Mouse (Mus musculus) hindbrain, embryonic 13.5 days (tissue): ENCODE measurements at regions not wholly inside any gene's neighbourhood (a gene's known extent, or its start where the extent isn't known, plus 50 kb on each side); places are given as distances from the start of the nearest gene placed in this dataset.

Source experiments
- ATAC-seq: fragments of 200-750 bp; cut with Nextera tagmentation; 2 replicates; pipeline ENCODE4 v1.8.0; 2017; ENCODE audit warnings: moderate TSS enrichment; ENCODE audit not compliant: low FRiP score
- H3K27ac ChIP-seq: fragments of 300-500 bp; sonication (generic); 2 replicates; pipeline ENCODE4 v1.5.1; 2015; ENCODE audit warnings: inconsistent platforms, mild to moderate bottlenecking, moderate library complexity
- H3K27me3 ChIP-seq: fragments of 300-500 bp; sonication (generic); 2 replicates; pipeline ENCODE4 v1.6.1; 2015; ENCODE audit warnings: mild to moderate bottlenecking, inconsistent platforms
- H3K36me3 ChIP-seq: fragments of 300-500 bp; sonication (generic); 2 replicates; pipeline ENCODE4 v1.6.1; 2015; ENCODE audit warnings: mild to moderate bottlenecking, inconsistent platforms
- H3K4me1 ChIP-seq: fragments of 300-500 bp; sonication (generic); replicated peaks from 2 replicates; pipeline ENCODE4 v1.6.1; 2015; ENCODE audit warnings: inconsistent platforms
- H3K4me2 ChIP-seq: fragments of 300-500 bp; sonication (generic); 2 replicates; pipeline ENCODE4 v1.6.1; 2015; ENCODE audit warnings: inconsistent platforms, mild to moderate bottlenecking, moderate library complexity
- H3K4me3 ChIP-seq: fragments of 300-500 bp; sonication (generic); 2 replicates; pipeline ENCODE4 v1.5.1; 2015; ENCODE audit warnings: mild to moderate bottlenecking, inconsistent platforms
- H3K9ac ChIP-seq: fragments of 300-500 bp; sonication (generic); 2 replicates; pipeline ENCODE4 v1.6.1; 2015; ENCODE audit warnings: mild to moderate bottlenecking, inconsistent platforms
- H3K9me3 ChIP-seq: fragments of 300-500 bp; sonication (generic); 2 replicates; pipeline ENCODE4 v1.6.1; 2016; ENCODE audit warnings: inconsistent platforms
- WGBS: fragments of 180-500 bp; shearing (Covaris S2); methylation state at CpG from one replicate; pipeline ENCODE4 v1.1.7; 2015; 5-methylcytosine and 5-hydroxymethylcytosine counted together

DNA sequence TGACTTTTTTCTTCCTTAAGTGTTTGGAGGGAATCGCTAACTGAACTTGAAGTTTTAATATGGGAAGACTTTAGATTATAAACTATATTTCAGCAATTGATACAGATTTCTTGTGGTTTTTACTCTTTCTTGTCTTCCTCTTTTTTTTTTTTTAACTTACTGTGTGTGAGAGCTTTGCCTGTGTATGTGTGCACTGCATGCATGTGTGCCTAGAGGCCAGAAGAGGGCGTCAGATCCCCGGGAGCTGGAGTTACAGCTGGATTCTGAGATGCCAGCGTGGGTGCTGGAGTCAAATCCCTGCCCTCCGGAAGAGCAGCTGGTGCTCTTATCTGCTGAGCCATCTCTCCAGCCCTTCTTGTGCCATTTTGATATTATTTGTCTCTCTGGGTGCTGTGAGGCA is 129.6 kb downstream of the Trim33 start:
- Histone ChIP-seq H3K4me3 (no peak overlapping the region), H3K9me3 (no peaks in the 10 kb centered on the region), H3K4me1 (peaks cover 6% of the 10 kb centered on the region), H3K9ac (no peak overlapping the region), H3K27ac (no peak overlapping the region), H3K4me2 (no peak overlapping the region), H3K36me3 (no peaks in the 10 kb centered on the region), H3K27me3 (no peaks in the 10 kb centered on the region)
- 83% methylated on average over 5 of the region's 5 CpGs for WGBS
- ATAC-seq: no peak

GRCm38 (mm10) chr3:103412247-103412646 is 133.2 kb downstream of the Trim33 start:
- H3K4me2 ChIP-seq: no peak overlapping the region
- WGBS: 86% methylated on average over 2 of the region's 2 CpGs
- no peaks in the 10 kb centered on the region for H3K9me3 ChIP-seq
- H3K27me3 ChIP-seq: no peaks in the 10 kb centered on the region
- no peak overlapping the region for H3K4me3 ChIP-seq
- no peak overlapping the region for H3K9ac ChIP-seq
- peaks cover 4% of the 10 kb centered on the region; the same call in 1 of the 2 replicates for H3K4me1 ChIP-seq
- no peak overlapping the region for H3K27ac ChIP-seq
- no peak for ATAC-seq
- H3K36me3 ChIP-seq: no peaks in the 10 kb centered on the region

- Histone ChIP-seq H3K4me2 (no peak overlapping the region), H3K4me3 (no peak overlapping the region)
- WGBS: 80% methylated on average over 8 of the region's 8 CpGs
Measured at GRCm38 (mm10) chr3:103415051-103415695, 136.1 kb downstream of the Trim33 start.

GRCm38 (mm10) chr3:103416296-103416695 is 137.2 kb downstream of the Trim33 start:
- Histone ChIP-seq H3K4me2 (no peak overlapping the region), H3K9me3 (no peaks in the 10 kb centered on the region), H3K4me1 (peaks cover 26% of the 10 kb centered on the region), H3K4me3 (no peak overlapping the region), H3K27me3 (no peaks in the 10 kb centered on the region), H3K36me3 (no peaks in the 10 kb centered on the region), H3K9ac (no peak overlapping the region), H3K27ac (no peak overlapping the region)
- ATAC-seq: no peak
- WGBS: 46% methylated on average over 2 of the region's 2 CpGs

More at GRCm38 (mm10) chr3:103415051-103415695, 136.1 kb downstream of the Trim33 start:
- no peak for ATAC-seq
- Histone ChIP-seq H3K9me3 (no peaks in the 10 kb centered on the region), H3K27me3 (no peaks in the 10 kb centered on the region), H3K27ac (no peak overlapping the region), H3K36me3 (no peaks in the 10 kb centered on the region), H3K9ac (no peak overlapping the region), H3K4me1 (peaks cover 15% of the 10 kb centered on the region)

GRCm38 (mm10) chr3:103417781-103418180 is 138.7 kb downstream of the Trim33 start:
- ATAC-seq: no peak
- Histone ChIP-seq H3K27me3 (no peaks in the 10 kb centered on the region), H3K9me3 (no peaks in the 10 kb centered on the region), H3K4me1 (peaks cover 32% of the 10 kb centered on the region), H3K4me3 (no peak overlapping the region), H3K9ac (no peak overlapping the region), H3K4me2 (no peak overlapping the region), H3K27ac (no peak overlapping the region), H3K36me3 (no peaks in the 10 kb centered on the region)
- 95% methylated on average over 4 of the region's 4 CpGs for WGBS

DNA sequence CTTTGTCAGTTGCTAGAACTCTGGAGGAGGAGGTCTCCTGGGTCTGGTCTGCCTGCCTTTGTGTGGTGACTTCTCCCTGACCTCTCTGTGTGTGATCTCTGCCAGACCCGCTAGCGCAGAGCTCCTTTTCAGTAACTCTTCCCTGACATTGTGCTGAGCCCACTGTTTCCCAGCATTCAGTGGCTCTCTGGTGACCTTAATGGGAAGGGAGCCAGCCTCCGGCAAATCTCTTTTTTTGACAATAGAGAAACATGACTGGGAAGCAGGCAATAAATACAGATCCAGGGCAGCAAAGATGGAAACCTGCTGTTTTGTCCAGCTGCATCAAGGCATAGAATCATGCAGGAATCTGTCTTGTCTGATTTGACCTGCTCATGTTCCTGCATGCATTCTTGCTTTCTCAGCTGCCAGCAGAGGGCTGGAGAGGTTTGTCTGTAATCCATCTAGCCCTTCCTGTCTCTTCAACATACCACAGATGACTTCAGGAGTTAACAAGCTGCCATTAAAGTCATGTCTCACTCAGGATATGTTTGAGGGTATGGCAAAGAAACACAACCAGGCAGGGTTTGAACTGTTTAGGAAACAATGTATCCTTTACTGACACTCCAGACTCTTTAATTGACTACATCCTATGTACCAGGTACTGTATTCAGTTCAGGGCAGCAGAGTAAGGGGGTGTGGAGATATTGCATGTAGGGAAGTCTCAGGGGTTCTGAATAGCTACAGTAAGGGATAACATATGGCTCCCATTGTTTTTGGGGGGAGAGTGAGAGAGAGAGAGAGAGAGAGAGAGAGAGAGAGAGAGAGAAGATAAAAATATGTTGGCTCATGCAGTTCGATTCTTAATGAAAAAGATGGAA is 140.9 kb downstream of the Trim33 start:
- H3K4me1 ChIP-seq: peaks cover 32% of the 10 kb centered on the region
- no peaks in the 10 kb centered on the region for H3K27me3 ChIP-seq
- peak overlapping the region; percentile 46; the same call in 1 of the 2 replicates for H3K9ac ChIP-seq
- H3K9me3 ChIP-seq: no peaks in the 10 kb centered on the region
- H3K4me2 ChIP-seq: no peak overlapping the region
- H3K27ac ChIP-seq: peak overlapping the region; percentile 71
- 11% methylated on average over 4 of the region's 4 CpGs for WGBS
- ATAC-seq: peak; percentile 53
- no peaks in the 10 kb centered on the region for H3K36me3 ChIP-seq
- H3K4me3 ChIP-seq: no peak overlapping the region

DNA sequence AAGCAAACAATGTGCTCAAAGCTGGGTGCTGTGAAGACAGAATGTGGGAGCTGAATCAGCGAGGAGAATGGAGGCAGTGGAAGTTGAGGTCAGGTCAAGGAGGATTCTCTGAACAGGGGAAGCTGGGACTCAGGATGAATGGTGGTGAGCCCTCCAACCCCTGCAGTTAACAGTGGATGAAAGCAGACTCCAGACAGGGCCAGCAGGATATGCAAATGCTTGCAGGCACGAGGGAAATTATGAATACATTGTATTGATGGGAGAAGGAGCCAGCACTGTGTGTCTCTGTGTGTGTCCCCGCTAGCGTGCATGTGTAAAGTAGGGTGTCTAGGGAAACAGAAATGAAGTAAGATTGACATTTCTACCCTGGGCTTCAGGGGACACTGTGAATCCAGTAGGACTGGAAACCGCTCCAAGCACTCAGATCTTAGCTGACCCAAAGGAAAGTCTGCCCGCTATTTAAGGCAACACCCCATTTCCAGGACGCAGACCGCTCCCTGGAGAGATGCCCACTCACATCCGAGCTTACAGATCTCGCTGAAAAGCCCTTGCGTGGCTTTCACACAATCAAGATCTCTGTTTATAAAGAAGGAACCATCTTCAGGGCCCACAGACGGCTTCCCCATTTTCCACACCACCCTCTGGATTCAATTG is 141.7 kb downstream of the Trim33 start:
- Histone ChIP-seq H3K27ac (peak overlapping the region; percentile 71), H3K4me2 (peak overlapping the region; percentile 4; the same call in 1 of the 2 replicates), H3K9ac (peak overlapping the region; percentile 46), H3K4me1 (peaks cover 30% of the 10 kb centered on the region), H3K36me3 (no peaks in the 10 kb centered on the region), H3K27me3 (no peaks in the 10 kb centered on the region), H3K4me3 (no peak overlapping the region), H3K9me3 (no peaks in the 10 kb centered on the region)
- ATAC-seq: peak; percentile 33
- 27% methylated on average over 12 of the region's 12 CpGs for WGBS

DNA sequence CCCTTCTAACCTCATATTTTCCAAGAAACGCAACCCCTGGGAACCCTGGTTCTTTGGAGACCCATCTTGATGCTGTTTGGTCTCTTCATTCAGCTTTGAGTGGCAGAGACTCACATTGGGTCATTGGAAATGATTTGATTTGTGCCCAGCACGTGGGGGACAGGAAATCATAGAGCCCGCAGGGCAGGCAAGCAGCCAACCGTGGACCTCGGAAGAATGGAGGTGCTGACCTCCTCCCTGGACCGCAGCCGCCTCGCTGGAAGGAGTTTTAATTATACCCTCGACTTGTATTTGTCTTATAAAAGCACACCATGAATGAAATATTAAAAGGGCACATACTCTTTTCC is 142.2 kb downstream of the Trim33 start:
- no peak overlapping the region; the same call in 1 of the 2 replicates for H3K9ac ChIP-seq
- ATAC-seq: 0 out of 2 replicates have a peak, but pooled peaks have one; percentile 25
- H3K36me3 ChIP-seq: no peaks in the 10 kb centered on the region
- peak overlapping the region; percentile 71 for H3K27ac ChIP-seq
- WGBS: 20% methylated on average over 9 of the region's 9 CpGs
- H3K4me2 ChIP-seq: peak overlapping the region; percentile 4; the same call in 1 of the 2 replicates
- no peaks in the 10 kb centered on the region for H3K27me3 ChIP-seq
- peaks cover 29% of the 10 kb centered on the region for H3K4me1 ChIP-seq
- H3K9me3 ChIP-seq: no peaks in the 10 kb centered on the region
- H3K4me3 ChIP-seq: no peak overlapping the region

DNA sequence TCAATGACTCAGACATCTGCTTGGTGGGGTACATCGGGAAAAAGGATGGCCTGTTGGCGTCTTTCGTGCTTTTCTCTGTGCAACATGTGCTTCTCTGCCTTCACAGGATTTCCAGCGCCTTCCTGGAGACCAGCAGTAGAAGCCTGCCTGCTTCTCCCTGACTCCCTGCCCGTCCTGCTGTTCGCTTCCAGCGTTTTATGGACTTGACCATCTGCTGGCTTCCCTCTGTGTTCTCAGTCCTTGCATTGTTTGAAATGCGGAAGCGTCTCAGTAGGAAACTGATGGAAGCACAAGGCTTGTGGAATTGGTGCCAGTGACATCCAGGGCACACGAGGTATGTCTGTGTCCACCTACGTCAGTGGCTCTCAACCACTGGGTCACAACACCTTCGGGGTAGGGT is 143.7 kb downstream of the Trim33 start:
- Histone ChIP-seq H3K4me2 (no peak overlapping the region), H3K9me3 (no peaks in the 10 kb centered on the region), H3K9ac (no peak overlapping the region), H3K36me3 (no peaks in the 10 kb centered on the region), H3K4me3 (no peak overlapping the region), H3K27ac (no peak overlapping the region), H3K4me1 (peaks cover 29% of the 10 kb centered on the region), H3K27me3 (no peaks in the 10 kb centered on the region)
- WGBS: 75% methylated on average over 12 of the region's 12 CpGs
- no peak for ATAC-seq

DNA sequence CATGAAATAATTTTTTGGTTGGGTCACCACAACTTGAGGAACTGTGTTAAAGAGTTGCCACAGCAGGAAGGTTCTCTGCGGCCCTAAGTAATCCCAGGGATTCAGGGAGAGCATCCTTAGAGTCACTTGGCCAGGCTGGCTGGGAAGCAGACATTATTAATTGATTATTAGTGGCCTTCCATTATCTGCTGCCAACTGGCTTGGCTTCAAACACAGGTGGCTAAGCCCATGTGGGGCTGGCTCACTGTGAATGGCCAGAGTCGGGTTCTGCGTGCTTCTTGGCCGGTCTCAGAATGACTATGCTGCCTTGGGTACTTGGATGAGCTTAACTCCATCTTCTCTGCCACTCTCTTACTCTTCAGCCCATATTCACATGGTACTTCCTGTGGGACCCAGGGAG is 144.2 kb downstream of the Trim33 start:
- H3K9ac ChIP-seq: no peak overlapping the region
- no peak for ATAC-seq
- H3K36me3 ChIP-seq: no peaks in the 10 kb centered on the region
- WGBS: 90% methylated on average over 4 of the region's 4 CpGs
- H3K4me1 ChIP-seq: peaks cover 29% of the 10 kb centered on the region
- H3K27ac ChIP-seq: no peak overlapping the region
- no peak overlapping the region for H3K4me2 ChIP-seq
- no peaks in the 10 kb centered on the region for H3K27me3 ChIP-seq
- no peak overlapping the region for H3K4me3 ChIP-seq
- no peaks in the 10 kb centered on the region for H3K9me3 ChIP-seq

DNA sequence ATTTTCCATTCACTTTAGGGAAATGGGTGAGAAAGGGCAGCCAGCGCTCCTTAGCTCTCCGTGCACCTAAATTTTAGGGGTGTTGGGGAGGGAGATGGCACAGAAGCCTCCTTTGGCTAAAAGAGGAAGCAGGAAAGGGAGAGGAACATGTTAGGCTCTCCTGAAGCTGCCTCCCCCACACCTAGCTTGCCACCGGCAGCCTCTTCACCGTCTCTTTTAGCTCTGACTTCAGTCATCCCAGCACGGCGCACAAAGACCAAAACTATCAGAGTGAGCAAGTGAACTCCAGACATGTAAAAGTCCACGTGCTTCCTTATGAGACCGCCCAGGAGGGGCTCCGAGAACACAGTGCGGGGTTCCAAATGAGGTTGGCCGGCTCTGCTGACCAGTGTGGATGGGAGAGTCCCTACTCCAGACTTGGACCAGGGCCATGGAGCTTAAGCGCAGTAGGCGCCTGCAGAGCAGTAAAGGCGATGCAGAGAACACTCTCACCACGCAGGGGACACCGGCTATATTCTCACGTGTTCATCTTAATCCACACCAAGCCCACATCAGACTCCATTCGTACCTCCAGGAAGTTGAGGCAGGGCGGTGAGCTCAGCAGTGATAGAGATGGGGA is 146.8 kb downstream of the Trim33 start:
- H3K36me3 ChIP-seq: no peaks in the 10 kb centered on the region
- ATAC-seq: no peak
- WGBS: 90% methylated on average over 19 of the region's 19 CpGs

DNA sequence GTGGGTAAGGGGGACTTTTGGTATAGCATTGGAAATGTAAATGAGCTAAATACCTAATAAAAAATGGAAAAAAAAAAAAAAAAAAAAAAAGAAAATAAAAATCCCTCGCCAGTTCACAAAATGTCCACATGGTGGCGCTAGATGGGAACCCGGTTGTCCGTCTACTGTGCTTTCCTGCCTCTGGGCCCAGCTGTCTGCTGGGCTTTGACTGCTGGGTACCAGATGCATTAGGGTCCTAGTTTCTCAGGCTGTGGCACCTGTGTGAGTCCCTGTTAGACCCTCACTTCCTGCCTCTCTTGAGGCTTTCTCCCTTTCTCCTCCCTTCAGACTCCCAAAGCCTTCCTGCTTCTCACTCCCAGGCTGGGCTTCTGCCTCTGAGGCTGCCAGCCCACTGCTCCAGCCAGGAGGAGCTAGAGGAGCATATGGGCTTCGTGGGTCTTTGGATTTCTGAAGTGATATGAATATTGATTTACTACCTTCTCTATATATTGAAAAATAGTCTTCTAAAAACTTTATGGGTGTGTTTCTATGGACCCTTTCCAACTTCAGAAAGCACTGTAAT is 145.7 kb upstream of the Syt6 start:
- WGBS: 24% methylated on average over 5 of the region's 5 CpGs
- H3K27ac ChIP-seq: no peak overlapping the region

More for the DNA sequence above, 146.8 kb downstream of the Trim33 start:
- Histone ChIP-seq H3K27ac (no peak overlapping the region), H3K4me2 (no peak overlapping the region), H3K4me3 (no peak overlapping the region), H3K27me3 (no peaks in the 10 kb centered on the region), H3K9me3 (no peaks in the 10 kb centered on the region), H3K4me1 (peaks cover 10% of the 10 kb centered on the region), H3K9ac (no peak overlapping the region)

More for the DNA sequence above, 145.7 kb upstream of the Syt6 start:
- ATAC-seq: no peak
- Histone ChIP-seq H3K4me3 (no peak overlapping the region), H3K27me3 (no peaks in the 10 kb centered on the region), H3K9ac (no peak overlapping the region), H3K4me2 (no peak overlapping the region), H3K4me1 (no peaks in the 10 kb centered on the region), H3K9me3 (no peaks in the 10 kb centered on the region), H3K36me3 (no peaks in the 10 kb centered on the region)
